Mouse (Mus musculus): ENCODE measurements around the gene Fbxl21. TPM values are rescaled to one million over a fixed set of nuclear protein-coding genes. Genes with fewer than 3 reads are reported as not detected.
A peak's percentile ranks its signal among the peaks of the same experiment; 100 is the strongest.

The Fbxl21 gene
- total RNA-seq, 1 experiment from 2014 or later, result 2.7 TPM

DNA sequence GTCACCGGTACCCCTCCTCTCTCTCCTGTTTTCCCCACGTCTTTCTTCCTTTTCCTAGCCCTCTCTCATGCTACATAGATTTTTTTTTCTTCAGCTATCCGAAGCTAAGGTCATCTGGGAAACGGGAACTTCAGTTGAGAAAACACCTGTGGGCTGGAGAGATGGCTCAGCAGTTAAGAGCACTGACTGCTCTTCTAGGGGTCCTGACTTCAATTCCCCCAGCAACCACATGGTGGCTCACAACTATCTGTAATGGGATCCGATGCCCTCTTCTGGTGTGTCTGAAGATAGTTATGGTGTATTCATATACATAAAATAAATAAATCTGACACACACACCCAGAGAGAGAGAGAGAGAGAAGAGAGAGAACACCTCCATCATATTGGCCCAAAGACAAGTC, 13.3 kb downstream of the Fbxl21 start:
- DNase-seq, result no peak

GRCm38 (mm10) chr13:56537026-56537425, 14.8 kb downstream of the Fbxl21 start:
- no peak for DNase-seq

DNA sequence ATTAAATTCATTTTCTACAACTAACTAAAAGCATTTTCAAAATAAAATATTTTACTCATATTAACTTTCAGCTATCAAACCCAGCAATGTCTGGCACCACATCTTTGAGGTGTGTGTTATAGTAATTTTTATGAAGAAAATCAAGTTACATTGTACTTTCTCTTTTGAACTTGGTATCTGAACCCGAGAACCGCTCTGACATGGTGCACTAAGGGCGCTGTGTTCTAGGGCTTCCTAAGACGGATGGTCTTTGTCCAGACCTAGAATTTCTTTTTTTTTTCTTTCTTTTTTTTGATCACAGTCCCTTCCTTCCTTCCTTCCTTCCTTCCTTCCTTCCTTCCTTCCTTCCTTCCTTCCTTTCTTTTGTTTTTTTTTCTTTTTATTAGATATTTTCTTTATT, 17.6 kb downstream of the Fbxl21 start:
- DNase-seq, result peak; percentile 64

GRCm38 (mm10) chr13:56543805-56544204, 21.5 kb downstream of the Fbxl21 start:
- peak; percentile 16 for DNase-seq

DNA sequence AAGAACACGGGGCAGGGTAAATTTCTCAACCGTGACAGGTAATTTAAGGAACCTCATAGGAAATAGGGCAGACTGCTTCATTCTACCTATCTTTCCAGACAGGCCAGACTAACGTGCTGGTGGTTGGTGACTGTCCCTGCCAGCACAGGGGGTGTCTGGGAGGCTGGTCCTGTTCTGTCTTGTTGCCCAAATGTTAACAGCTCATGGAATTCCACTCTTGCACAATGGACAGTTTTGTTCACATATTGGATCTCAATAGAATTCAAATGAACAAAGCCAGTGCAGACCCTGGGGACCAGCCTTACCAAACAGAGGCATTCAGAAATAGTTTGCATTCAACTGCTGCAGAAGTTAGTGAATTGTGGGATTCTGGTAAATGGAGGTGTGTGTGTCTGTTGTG, 22.7 kb downstream of the Fbxl21 start:
- DNase-seq, result no peak

GRCm38 (mm10) chr13:56548401-56548800, 26.1 kb downstream of the Fbxl21 start, which contains the start of gene Lect2:
Lect2 (minus strand) TSS chr13:56548502.
- DNase-seq, result no peak

GRCm38 (mm10) chr13:56549364-56549763, 27.1 kb downstream of the Fbxl21 start:
- peak; percentile 87 for DNase-seq

DNA sequence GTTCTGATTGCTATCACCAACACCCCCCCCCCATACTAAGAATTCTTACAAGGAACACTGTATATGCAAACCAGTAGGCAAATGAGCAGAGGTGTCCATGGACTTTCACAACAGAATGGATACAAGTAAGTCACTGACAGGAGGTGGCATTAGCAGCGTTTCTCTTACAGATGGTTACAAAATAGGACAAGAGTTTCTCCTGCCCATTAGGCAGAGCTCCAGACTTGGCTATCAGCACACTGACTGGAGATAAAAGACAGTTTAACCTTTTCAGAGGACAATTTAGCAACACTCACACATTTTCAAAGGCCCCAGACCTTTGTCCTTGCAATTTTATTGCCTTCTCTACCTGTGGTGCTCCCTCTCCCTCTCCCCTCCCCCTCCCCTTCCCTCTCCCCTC, 28.3 kb downstream of the Fbxl21 start:
- peak; percentile 86 for DNase-seq

DNA sequence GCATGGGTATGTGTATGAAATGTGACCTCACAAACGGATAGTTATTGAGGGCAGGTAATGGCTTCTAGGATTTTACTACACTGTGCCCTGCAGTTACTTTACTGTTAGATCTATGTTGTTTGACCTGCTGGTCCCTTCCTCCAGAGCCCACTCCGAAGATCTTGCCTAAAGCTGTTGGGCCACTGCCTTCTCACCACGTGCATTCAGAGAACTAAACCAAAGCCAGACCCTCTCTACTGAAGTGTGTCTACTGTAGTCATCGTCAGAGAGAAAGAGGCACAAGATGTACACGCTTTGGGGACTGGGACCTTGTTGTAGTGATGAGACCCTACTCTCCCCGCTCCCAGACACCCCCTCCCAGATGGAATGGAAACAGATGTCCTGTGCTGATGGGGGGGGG, 29.4 kb downstream of the Fbxl21 start:
- DNase-seq, result no peak

DNA sequence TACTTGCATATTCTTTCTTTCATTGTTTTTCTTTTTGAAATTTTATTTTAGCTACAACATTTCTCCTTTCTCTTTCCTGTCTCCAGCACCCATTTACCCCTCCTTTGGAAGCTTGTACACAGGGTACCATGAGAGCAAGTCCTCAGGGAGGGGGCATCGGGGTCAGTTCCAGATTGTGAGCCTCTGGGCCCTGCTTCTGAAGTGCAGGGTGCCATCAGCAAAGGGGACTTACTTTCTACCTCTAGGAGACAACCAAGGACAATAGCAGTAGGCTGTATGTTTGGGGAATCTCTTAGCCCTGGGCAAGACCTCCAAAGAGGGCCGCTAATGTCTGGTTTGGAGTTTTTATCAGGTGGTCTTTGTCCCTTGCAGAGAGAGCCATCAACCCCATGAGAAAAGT, 31.7 kb downstream of the Fbxl21 start:
- DNase-seq, result no peak

DNA sequence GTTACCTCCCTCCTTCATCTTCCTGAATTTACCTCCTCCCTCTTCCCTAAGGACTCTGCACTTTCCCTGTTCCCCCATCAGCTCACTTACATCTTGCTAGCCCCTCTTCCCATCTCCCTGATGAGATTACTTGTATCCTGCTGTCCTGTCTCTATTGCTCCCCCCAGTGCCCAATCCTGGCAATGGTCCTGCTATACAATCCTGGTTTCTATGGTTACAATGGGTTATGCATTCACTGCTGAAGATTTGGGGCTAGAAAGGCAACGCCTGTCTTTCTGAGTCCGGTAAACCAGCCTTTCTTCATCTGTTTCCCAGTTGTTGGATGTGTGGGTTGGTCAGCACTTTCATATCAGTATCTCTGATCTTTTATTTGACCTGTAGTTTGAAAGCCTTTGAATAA, 32.1 kb downstream of the Fbxl21 start:
- DNase-seq, result peak; percentile 48

GRCm38 (mm10) chr13:56555957-56556356, 33.7 kb downstream of the Fbxl21 start:
- peak; percentile 67 for DNase-seq

GRCm38 (mm10) chr13:56556701-56557100, 34.4 kb downstream of the Fbxl21 start:
- no peak for DNase-seq

GRCm38 (mm10) chr13:56558811-56559210, 36.5 kb downstream of the Fbxl21 start:
- DNase-seq, result no peak

DNA sequence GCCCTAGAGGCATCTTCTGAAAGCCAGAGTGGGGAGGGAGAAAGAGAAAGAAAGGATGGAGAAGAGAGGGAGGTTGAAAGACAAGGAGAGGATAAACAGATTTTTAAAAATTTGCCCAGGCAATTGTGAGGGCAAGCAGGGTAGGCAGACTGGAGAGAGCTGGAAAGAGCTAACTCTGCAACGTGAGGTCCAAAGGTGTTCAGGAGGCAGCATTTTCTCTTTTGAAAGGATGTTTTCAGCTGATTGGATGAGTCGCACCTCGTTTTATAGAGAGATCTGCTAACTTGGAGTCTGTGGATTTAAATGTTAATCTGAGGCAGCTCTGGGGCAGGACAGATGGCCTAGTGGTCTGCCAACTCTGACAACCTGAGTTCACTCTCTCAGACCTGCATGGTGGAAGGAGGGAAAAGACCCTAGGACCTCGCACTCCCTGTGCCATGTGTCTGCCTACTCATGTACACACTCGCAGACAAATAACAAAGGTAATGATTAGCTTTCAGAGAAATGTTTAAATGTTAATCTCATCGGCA, 37.6 kb downstream of the Fbxl21 start:
- no peak for DNase-seq

- no peak for DNase-seq
Measured at GRCm38 (mm10) chr13:56561129-56561528, 38.9 kb downstream of the Fbxl21 start.

GRCm38 (mm10) chr13:56563075-56563474, 40.8 kb downstream of the Fbxl21 start:
- peak; percentile 62 for DNase-seq

GRCm38 (mm10) chr13:56566336-56566735, 44.1 kb downstream of the Fbxl21 start:
- DNase-seq, result no peak

DNA sequence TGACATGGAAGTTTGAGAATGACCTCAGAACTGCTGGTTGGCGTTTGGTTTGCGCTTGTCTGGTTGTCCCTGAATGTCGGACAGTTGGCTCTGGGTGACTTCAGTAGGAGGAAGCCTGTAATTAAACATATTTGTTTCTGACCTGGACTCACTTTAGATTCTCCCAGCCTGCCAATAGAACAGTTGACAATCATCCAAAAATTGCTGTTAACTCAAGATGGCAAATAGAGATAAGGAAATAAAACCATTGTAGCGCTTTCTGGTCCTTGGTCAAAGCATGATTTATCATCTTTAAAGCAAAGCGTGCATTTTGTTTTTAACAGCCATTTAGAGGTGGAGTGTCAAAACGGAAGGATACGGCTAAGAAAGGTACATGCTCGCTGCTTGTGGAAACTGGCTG, 49.4 kb downstream of the Fbxl21 start:
- DNase-seq, result no peak

DNA sequence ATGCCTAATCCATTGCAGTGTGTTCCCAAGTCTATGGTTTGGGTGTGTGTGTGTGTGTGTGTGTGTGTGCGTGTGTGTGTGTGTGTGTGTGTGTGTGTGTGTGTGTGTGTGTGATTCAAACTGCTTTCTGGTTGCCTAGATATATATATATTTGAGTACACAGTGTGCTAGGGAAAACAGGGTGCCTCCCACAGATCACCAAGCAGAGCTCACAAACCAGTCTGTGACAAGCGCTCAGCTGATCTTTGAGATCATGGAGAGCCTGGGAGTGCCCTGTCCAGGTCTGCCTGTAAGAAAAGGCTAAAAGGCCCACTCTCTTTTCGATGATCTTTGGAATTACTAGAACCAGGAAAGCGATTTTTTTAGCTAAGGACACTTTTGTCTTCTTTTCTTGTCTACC, 52.8 kb downstream of the Fbxl21 start:
- DNase-seq, result no peak

GRCm38 (mm10) chr13:56575701-56576321, 53.5 kb downstream of the Fbxl21 start:
- DNase-seq, result peak; percentile 85

GRCm38 (mm10) chr13:56578097-56578496, 55.8 kb downstream of the Fbxl21 start:
- DNase-seq, result peak; percentile 51

GRCm38 (mm10) chr13:56580450-56580849, 58.2 kb downstream of the Fbxl21 start:
- DNase-seq, result no peak

DNA sequence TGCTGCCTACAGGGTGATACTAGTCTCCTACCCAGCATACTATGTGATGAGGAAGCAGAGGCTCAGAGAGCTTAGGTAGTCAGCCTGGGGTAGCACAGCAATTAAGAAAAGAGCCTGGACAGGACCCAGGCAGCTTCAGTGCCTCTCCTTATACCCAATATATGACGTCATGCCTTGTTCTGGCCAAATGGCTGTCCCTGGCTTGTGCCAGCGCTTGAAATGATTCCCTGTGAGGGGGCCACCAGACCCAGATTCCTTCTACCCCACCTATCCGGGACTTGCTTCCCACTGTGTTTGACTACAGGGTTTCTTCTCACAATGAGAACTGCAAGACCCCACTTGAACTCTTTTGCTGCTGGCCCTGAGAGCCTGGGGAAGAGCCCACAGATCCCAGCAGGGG, 59.2 kb downstream of the Fbxl21 start:
- no peak for DNase-seq
